Mouse (Mus musculus) cerebellum, adult 2 months (tissue): Measurements from ENCODE around the gene Mtch2.

ENCODE experiments used
- CTCF ChIP-seq: fragments of 200-500 bp; IDR thresholded peaks from 2 replicates; pipeline ENCODE4 v1.5.1; 2011; ENCODE audit warnings: low read depth, mild to moderate bottlenecking, control low read depth, low read length, moderate library complexity, borderline replicate concordance; ENCODE audit not compliant: insufficient read depth
- POLR2A ChIP-seq: fragments of 200-500 bp; IDR thresholded peaks from 2 replicates; pipeline ENCODE4 v1.6.1; 2011; ENCODE audit warnings: low read length, control low read depth, borderline replicate concordance; ENCODE audit not compliant: insufficient read depth

GRCm38 (mm10) chr2:90893673-90894298 lies 46.8 kb downstream of the Mtch2 start:
- TF ChIP-seq POLR2A (no peak), CTCF (no peak)
